Mouse (Mus musculus) thymus, adult 2 months (tissue): ENCODE measurements around the gene Prdm15. TPM values are rescaled to one million over a fixed set of nuclear protein-coding genes. Genes with fewer than 3 reads are reported as not detected.

Experiments
- DNase-seq: peaks from one replicate; pipeline ENCODE4 v3.0.0; 2021
- H3K27ac ChIP-seq: fragments of 200-500 bp; 2 replicates; pipeline ENCODE4 v1.5.1; 2012; ENCODE audit warnings: low read length, control low read depth; ENCODE audit not compliant: control insufficient read depth, insufficient read depth
- H3K27me3 ChIP-seq: fragments of 200-500 bp; 2 replicates; pipeline ENCODE4 v1.6.1; 2012; ENCODE audit warnings: mild to moderate bottlenecking, low read length, moderate library complexity, mixed read lengths; ENCODE audit not compliant: control insufficient read depth, insufficient read depth
- H3K36me3 ChIP-seq: fragments of 200-500 bp; 2 replicates; pipeline ENCODE4 v1.6.1; 2012; ENCODE audit warnings: mild to moderate bottlenecking, low read length, moderate library complexity; ENCODE audit not compliant: control insufficient read depth, insufficient read depth
- H3K4me1 ChIP-seq: fragments of 200-500 bp; replicated peaks from 2 replicates; pipeline ENCODE4 v1.6.1; 2012; ENCODE audit warnings: low read length; ENCODE audit not compliant: control insufficient read depth, insufficient read depth
- H3K4me3 ChIP-seq: fragments of 200-500 bp; 2 replicates; pipeline ENCODE4 v1.5.1; 2012; ENCODE audit warnings: mild to moderate bottlenecking, low read length, control low read depth, moderate library complexity; ENCODE audit not compliant: control insufficient read depth, insufficient read depth
- CTCF ChIP-seq: fragments of 200-500 bp; IDR thresholded peaks from 2 replicates; pipeline ENCODE4 v1.5.1; 2012; ENCODE audit warnings: mild to moderate bottlenecking, control low read depth, low read length, moderate library complexity, borderline replicate concordance; ENCODE audit not compliant: control insufficient read depth, poor library complexity, insufficient read depth; ENCODE audit errors: extremely low read depth
- POLR2A ChIP-seq: fragments of 200-500 bp; IDR thresholded peaks from 2 replicates; pipeline ENCODE4 v1.6.1; 2012; ENCODE audit warnings: mild to moderate bottlenecking, low read length, control low read depth, moderate library complexity; ENCODE audit not compliant: control insufficient read depth, poor library complexity, insufficient read depth; ENCODE audit errors: extremely low read depth
- WGBS: fragments of 180-500 bp; shearing (Covaris S2); methylation state at CpG from one replicate; pipeline ENCODE4 v1.1.7; 2018; 5-methylcytosine and 5-hydroxymethylcytosine counted together
- polyA plus RNA-seq: library from polyadenylated mRNA; depleted of rRNA; stranded (reverse); fragments of >200 nt; gene quantifications from 2 replicates; pipeline ENCODE4 v1.2.3, GENCODE M21; 2012

The Prdm15 gene
- polyA plus RNA-seq, 1 experiment = 37.9 TPM

- DNase-seq = no peak
- no peaks in the 10 kb centered on the region for H3K4me1 ChIP-seq
- peaks cover 43% of the 10 kb centered on the region for H3K36me3 ChIP-seq
- no peaks in the 10 kb centered on the region for H3K27me3 ChIP-seq
- H3K27ac ChIP-seq = no peak overlapping the region
- no peak overlapping the region for H3K4me3 ChIP-seq
- 97% methylated on average over 6 of the region's 6 CpGs for WGBS
- TF ChIP-seq CTCF (no peak), POLR2A (no peak)
These were observed 28.2 kb downstream of the Prdm15 start for GRCm38 (mm10) chr16:97823311-97824007.

GRCm38 (mm10) chr16:97819532-97819931 is 32.1 kb downstream of the Prdm15 start:
- no peak overlapping the region for H3K27ac ChIP-seq

GRCm38 (mm10) chr16:97817414-97817813 is 34.2 kb downstream of the Prdm15 start:
- H3K4me1 ChIP-seq = no peaks in the 10 kb centered on the region
- 93% methylated on average over 1 of the region's 1 CpGs for WGBS
- peaks cover 49% of the 10 kb centered on the region for H3K36me3 ChIP-seq
- H3K27ac ChIP-seq = no peak overlapping the region
- no peak for TF ChIP-seq POLR2A
- TF ChIP-seq CTCF = no peak
- no peak for DNase-seq
- no peaks in the 10 kb centered on the region for H3K27me3 ChIP-seq
- H3K4me3 ChIP-seq = no peak overlapping the region

More at GRCm38 (mm10) chr16:97819532-97819931, 32.1 kb downstream of the Prdm15 start:
- Histone ChIP-seq H3K36me3 (peaks cover 49% of the 10 kb centered on the region), H3K27me3 (no peaks in the 10 kb centered on the region), H3K4me1 (no peaks in the 10 kb centered on the region), H3K4me3 (no peak overlapping the region)
- WGBS = 66% methylated on average over 4 of the region's 4 CpGs
- DNase-seq = no peak
- TF ChIP-seq CTCF = no peak
- no peak for TF ChIP-seq POLR2A

GRCm38 (mm10) chr16:97815269-97815668 is 36.4 kb downstream of the Prdm15 start:
- no peaks in the 10 kb centered on the region for H3K4me1 ChIP-seq
- H3K27me3 ChIP-seq = no peaks in the 10 kb centered on the region
- H3K27ac ChIP-seq = no peak overlapping the region
- WGBS = 82% methylated on average over 5 of the region's 5 CpGs
- H3K4me3 ChIP-seq = no peak overlapping the region
- no peak for TF ChIP-seq POLR2A
- TF ChIP-seq CTCF = no peak
- no peak for DNase-seq
- peaks cover 55% of the 10 kb centered on the region for H3K36me3 ChIP-seq

GRCm38 (mm10) chr16:97814060-97814459 is 37.6 kb downstream of the Prdm15 start:
- no peak for TF ChIP-seq CTCF
- TF ChIP-seq POLR2A = no peak
- H3K36me3 ChIP-seq = peaks cover 57% of the 10 kb centered on the region

GRCm38 (mm10) chr16:97808881-97809280 is 42.8 kb downstream of the Prdm15 start:
- WGBS = 96% methylated on average over 3 of the region's 3 CpGs
- H3K4me1 ChIP-seq = no peaks in the 10 kb centered on the region

More at GRCm38 (mm10) chr16:97814060-97814459, 37.6 kb downstream of the Prdm15 start:
- Histone ChIP-seq H3K27ac (no peak overlapping the region), H3K4me1 (no peaks in the 10 kb centered on the region), H3K27me3 (no peaks in the 10 kb centered on the region), H3K4me3 (no peak overlapping the region)
- 100% methylated on average over 2 of the region's 2 CpGs for WGBS
- no peak for DNase-seq

More at GRCm38 (mm10) chr16:97808881-97809280, 42.8 kb downstream of the Prdm15 start:
- no peak overlapping the region for H3K27ac ChIP-seq
- H3K27me3 ChIP-seq = no peaks in the 10 kb centered on the region
- H3K4me3 ChIP-seq = no peak overlapping the region
- TF ChIP-seq POLR2A (no peak), CTCF (no peak)
- H3K36me3 ChIP-seq = peaks cover 46% of the 10 kb centered on the region
- DNase-seq = no peak
